Mouse (Mus musculus) lung, postnatal 0 days (tissue): ENCODE measurements around the gene Kifc3. TPM values are rescaled to one million over a fixed set of nuclear protein-coding genes. Genes with fewer than 3 reads are reported as not detected.

ENCODE experiments used
- ATAC-seq: fragments of 200-750 bp; cut with Nextera tagmentation; 2 replicates; pipeline ENCODE4 v1.8.0; 2017; ENCODE audit warnings: moderate library complexity
- DNase-seq: peaks from one replicate; pipeline ENCODE4 v3.0.0-alpha.2; 2016; ENCODE audit warnings: low spot score
- H3K27ac ChIP-seq: fragments of 300-500 bp; sonication (generic); 2 replicates; pipeline ENCODE4 v1.5.1; 2014; ENCODE audit warnings: antibody characterized with exemption, mild to moderate bottlenecking, low read length, mixed read lengths
- H3K27me3 ChIP-seq: fragments of 300-500 bp; sonication (generic); replicated peaks from 2 replicates; pipeline ENCODE4 v1.6.1; 2014; ENCODE audit warnings: low read length, mixed read lengths; ENCODE audit not compliant: insufficient read depth
- H3K36me3 ChIP-seq: fragments of 300-500 bp; sonication (generic); 2 replicates; pipeline ENCODE4 v1.6.1; 2014; ENCODE audit warnings: low read length, mixed read lengths; ENCODE audit not compliant: insufficient read depth
- H3K4me1 ChIP-seq: fragments of 300-500 bp; sonication (generic); 2 replicates; pipeline ENCODE4 v1.6.1; 2014; ENCODE audit warnings: antibody characterized with exemption, low read depth, low read length, mixed read lengths; ENCODE audit not compliant: insufficient read depth
- H3K4me2 ChIP-seq: fragments of 300-500 bp; sonication (generic); replicated peaks from 2 replicates; pipeline ENCODE4 v1.6.1; 2014; ENCODE audit warnings: low read depth, mild to moderate bottlenecking, low read length, moderate library complexity, mixed read lengths
- H3K4me3 ChIP-seq: fragments of 300-500 bp; sonication (generic); 2 replicates; pipeline ENCODE4 v1.5.1; 2014; ENCODE audit warnings: low read depth, low read length
- H3K9ac ChIP-seq: fragments of 300-500 bp; sonication (generic); replicated peaks from 2 replicates; pipeline ENCODE4 v1.6.1; 2014; ENCODE audit warnings: low read depth, mild to moderate bottlenecking
- H3K9me3 ChIP-seq: fragments of 300-500 bp; sonication (generic); 2 replicates; pipeline ENCODE4 v1.6.1; 2016; ENCODE audit warnings: low read length, mixed read lengths
- CTCF ChIP-seq: IDR thresholded peaks from 2 replicates; pipeline ENCODE4 v1.5.1; 2016; ENCODE audit warnings: antibody characterized with exemption, mild to moderate bottlenecking
- EP300 ChIP-seq: IDR thresholded peaks from 2 replicates; pipeline ENCODE4 v1.6.1; 2016; ENCODE audit warnings: antibody characterized with exemption, mild to moderate bottlenecking, control low read depth
- WGBS: fragments of 180-500 bp; shearing (Covaris S2); extraction: QIAGEN DNeasy Blood & Tissue Kit; methylation state at CpG from one replicate; pipeline ENCODE4 v1.1.7; 2014; 5-methylcytosine and 5-hydroxymethylcytosine counted together
- polyA plus RNA-seq: library from polyadenylated mRNA; unstranded; fragments of >200 nt; fragmentation: Nextera tagmentation; extraction: Ambion mirVana; gene quantifications from 2 replicates; pipeline ENCODE4 v1.2.1, GENCODE M21; 2015

Kifc3 gene
- polyA plus RNA-seq, 1 experiment from 2014 or later: 23.7 TPM

DNA sequence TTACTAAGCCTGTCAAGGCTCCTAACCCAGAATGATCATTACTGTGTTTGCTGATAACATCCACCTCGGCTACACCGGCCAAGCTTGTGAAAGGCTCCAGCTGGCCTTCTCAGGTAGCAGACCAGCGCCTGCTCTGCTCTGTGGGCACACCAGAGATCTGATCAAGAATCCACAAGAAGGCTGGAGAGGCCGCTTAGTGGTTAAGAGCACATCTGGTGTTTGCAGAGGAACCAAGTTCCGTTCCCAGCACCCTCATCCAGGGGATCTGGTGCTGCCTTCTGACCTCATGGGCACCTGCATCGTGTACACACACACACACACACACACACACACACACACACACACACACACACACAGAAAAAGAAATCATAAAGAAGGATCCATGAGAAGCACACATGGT is 46.5 kb downstream of the Kifc3 start:
- H3K9me3 ChIP-seq: no peaks in the 10 kb centered on the region
- no peak overlapping the region for H3K27ac ChIP-seq
- H3K4me1 ChIP-seq: no peaks in the 10 kb centered on the region
- 48% methylated on average over 6 of the region's 6 CpGs for WGBS
- H3K27me3 ChIP-seq: no peaks in the 10 kb centered on the region
- no peak overlapping the region for H3K9ac ChIP-seq
- no peaks in the 10 kb centered on the region for H3K36me3 ChIP-seq
- TF ChIP-seq EP300 (no peak), CTCF (no peak)
- ATAC-seq (no peak), DNase-seq (no peak)
- no peak overlapping the region for H3K4me3 ChIP-seq
- no peak overlapping the region for H3K4me2 ChIP-seq

DNA sequence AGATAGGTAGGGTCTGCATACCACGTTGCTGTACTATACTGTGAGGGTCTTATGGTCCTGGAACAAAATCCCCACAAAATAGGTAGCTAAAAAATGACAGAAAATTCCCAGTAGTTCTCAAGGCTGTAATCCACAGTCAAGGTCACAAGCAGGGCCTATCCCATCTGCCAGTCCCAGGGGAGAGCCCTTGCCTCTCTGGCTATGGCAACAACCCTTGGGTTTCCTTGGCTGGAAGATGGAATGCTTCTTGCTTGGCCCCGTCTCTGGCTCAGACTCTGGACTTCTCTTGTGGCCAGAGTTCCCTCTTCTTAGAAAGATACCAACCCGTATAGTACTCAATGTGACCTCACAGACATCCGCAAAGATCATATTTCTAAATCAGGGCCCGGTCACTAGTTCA is 47.3 kb downstream of the Kifc3 start:
- H3K4me3 ChIP-seq: no peak overlapping the region
- no peak overlapping the region for H3K27ac ChIP-seq
- no peaks in the 10 kb centered on the region for H3K36me3 ChIP-seq
- 79% methylated on average over 5 of the region's 5 CpGs for WGBS
- H3K27me3 ChIP-seq: no peaks in the 10 kb centered on the region
- H3K4me1 ChIP-seq: no peaks in the 10 kb centered on the region
- H3K9ac ChIP-seq: no peak overlapping the region
- no peaks in the 10 kb centered on the region for H3K9me3 ChIP-seq
- DNase-seq (no peak), ATAC-seq (no peak)
- TF ChIP-seq CTCF (no peak), EP300 (no peak)
- no peak overlapping the region for H3K4me2 ChIP-seq

DNA sequence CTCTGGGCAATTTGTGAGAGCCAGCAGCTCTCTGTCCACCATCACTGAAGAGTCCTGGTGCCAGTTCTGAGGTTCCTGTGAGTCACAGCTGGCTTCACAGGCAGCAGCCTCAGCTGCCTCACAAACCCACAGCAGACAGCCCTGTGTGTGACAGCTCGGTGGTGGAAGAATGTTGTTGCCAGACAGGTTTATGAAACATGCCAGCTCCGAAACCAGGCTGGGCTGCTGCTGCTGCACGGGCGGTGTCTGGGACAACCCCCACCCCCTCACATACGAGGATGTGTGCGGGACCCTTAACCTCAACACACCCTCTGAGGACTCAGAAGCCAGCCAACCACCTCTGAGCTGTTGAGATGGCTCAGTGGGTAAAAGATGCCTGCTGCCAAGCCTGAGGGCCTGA is 48.0 kb downstream of the Kifc3 start:
- TF ChIP-seq EP300: no peak
- TF ChIP-seq CTCF: no peak
- ATAC-seq: peak; percentile 53
- peak; percentile 21 for DNase-seq
- Histone ChIP-seq H3K9ac (no peak overlapping the region), H3K27me3 (no peaks in the 10 kb centered on the region), H3K4me3 (no peak overlapping the region), H3K9me3 (no peaks in the 10 kb centered on the region), H3K36me3 (no peaks in the 10 kb centered on the region), H3K27ac (no peak overlapping the region), H3K4me2 (no peak overlapping the region), H3K4me1 (no peaks in the 10 kb centered on the region)
- WGBS: 30% methylated on average over 6 of the region's 6 CpGs

DNA sequence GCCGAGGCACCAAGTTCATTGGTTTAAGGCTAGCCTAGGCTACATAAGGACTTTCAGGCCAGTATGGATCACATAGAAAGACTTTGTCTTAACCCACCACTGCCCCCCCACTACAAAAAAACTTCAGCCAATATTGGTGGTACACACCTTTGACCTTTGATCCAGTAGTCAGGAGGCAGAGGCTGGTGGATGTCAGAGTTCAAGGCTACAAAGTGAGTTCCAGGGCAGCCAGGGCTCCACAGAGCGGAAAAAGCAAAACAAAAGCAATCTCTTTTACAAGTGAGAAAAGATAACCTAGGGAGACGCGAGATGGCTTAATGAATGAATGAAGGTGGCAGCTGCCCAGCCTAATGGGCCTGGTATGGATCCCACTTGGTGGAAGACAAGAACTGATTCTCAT is 48.6 kb downstream of the Kifc3 start:
- WGBS: 83% methylated on average over 4 of the region's 4 CpGs
- no peak overlapping the region for H3K27ac ChIP-seq
- TF ChIP-seq EP300 (no peak), CTCF (no peak)

DNA sequence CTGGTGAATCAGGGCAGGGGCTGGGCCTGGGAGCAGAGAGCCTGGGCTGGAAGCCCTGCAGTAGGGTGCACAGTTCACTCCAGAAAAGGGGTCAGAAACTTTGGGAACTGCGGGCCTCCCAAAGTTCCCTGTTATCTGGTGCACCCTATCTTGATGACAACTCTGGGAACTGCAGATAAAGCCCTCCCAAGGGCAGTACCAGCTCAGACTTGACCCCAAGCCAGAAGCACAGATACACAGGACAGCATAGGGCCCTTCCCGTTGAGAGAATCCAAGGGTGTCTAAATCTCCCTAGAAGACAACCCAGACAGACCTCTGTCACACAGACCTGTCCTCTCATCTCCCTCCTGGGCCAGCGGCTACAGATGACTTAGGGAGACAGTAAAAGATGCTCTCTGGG is 52.0 kb downstream of the Kifc3 start:
- no peaks in the 10 kb centered on the region for H3K36me3 ChIP-seq
- no peak for ATAC-seq
- H3K9me3 ChIP-seq: no peaks in the 10 kb centered on the region
- no peak overlapping the region for H3K4me2 ChIP-seq
- WGBS: 80% methylated on average over 3 of the region's 3 CpGs
- H3K4me3 ChIP-seq: no peak overlapping the region
- DNase-seq: no peak
- no peak overlapping the region for H3K27ac ChIP-seq
- no peak overlapping the region for H3K9ac ChIP-seq
- TF ChIP-seq EP300 (no peak), CTCF (no peak)
- H3K4me1 ChIP-seq: no peaks in the 10 kb centered on the region
- H3K27me3 ChIP-seq: no peaks in the 10 kb centered on the region

More for the DNA sequence above, 48.6 kb downstream of the Kifc3 start:
- Histone ChIP-seq H3K4me2 (no peak overlapping the region), H3K9me3 (no peaks in the 10 kb centered on the region), H3K36me3 (no peaks in the 10 kb centered on the region), H3K27me3 (no peaks in the 10 kb centered on the region), H3K4me1 (no peaks in the 10 kb centered on the region), H3K9ac (no peak overlapping the region), H3K4me3 (no peak overlapping the region)
- DNase-seq: no peak
- ATAC-seq: no peak

DNA sequence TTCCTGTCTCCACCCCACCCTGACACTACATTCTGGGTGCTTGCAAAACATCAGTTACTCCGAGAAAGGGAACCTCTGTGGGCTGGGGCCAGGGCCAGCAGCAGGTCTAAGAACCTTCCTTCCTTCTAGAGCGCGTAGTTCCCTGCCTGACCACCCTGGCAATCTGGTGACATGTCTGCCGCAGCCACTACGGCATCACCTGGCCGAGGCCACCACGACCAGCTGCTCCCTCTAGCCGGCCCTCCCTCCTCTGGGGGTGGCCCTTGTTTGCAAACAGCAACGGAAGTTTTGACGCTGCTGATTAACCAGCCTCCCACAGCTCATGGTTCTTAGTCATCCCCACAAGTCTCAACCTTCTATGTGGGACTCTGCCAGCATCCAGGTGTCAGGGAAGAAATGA is 53.2 kb downstream of the Kifc3 start:
- no peak for ATAC-seq
- H3K4me3 ChIP-seq: no peak overlapping the region
- WGBS: 35% methylated on average over 10 of the region's 10 CpGs

DNA sequence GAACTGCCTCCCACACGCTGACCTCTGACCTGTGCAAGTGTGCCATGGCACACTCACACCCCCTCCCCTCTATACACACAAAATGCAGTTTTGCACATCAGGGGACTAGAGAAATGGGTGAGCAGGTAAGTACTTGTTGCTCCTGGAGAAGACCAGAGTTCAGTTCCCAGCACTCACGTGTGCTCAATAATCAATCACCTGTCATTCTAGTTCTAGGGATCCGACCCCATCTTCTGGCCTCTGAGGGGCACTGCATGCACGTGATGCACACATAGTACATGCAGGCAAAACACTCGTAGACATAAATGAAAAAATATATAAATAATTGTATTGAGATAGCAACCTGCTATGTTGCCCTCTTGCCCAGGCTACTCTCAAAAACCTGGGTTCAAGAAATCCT is 55.8 kb downstream of the Kifc3 start:
- WGBS: 88% methylated on average over 5 of the region's 5 CpGs

More for the DNA sequence above, 53.2 kb downstream of the Kifc3 start:
- Histone ChIP-seq H3K9me3 (no peaks in the 10 kb centered on the region), H3K4me2 (no peak overlapping the region), H3K27me3 (no peaks in the 10 kb centered on the region), H3K9ac (no peak overlapping the region), H3K27ac (no peak overlapping the region), H3K36me3 (no peaks in the 10 kb centered on the region), H3K4me1 (no peaks in the 10 kb centered on the region)
- TF ChIP-seq CTCF (no peak), EP300 (no peak)
- no peak for DNase-seq

More for the DNA sequence above, 55.8 kb downstream of the Kifc3 start:
- no peaks in the 10 kb centered on the region for H3K27me3 ChIP-seq
- no peak overlapping the region for H3K4me3 ChIP-seq
- no peak for ATAC-seq
- 0 out of 2 replicates have a peak, but pooled peaks have one; percentile 6 for TF ChIP-seq CTCF
- TF ChIP-seq EP300: no peak
- no peak for DNase-seq
- no peaks in the 10 kb centered on the region for H3K9me3 ChIP-seq
- H3K4me2 ChIP-seq: no peak overlapping the region
- no peak overlapping the region for H3K27ac ChIP-seq
- H3K9ac ChIP-seq: no peak overlapping the region
- no peaks in the 10 kb centered on the region for H3K36me3 ChIP-seq
- H3K4me1 ChIP-seq: peaks cover 11% of the 10 kb centered on the region; the same call in 1 of the 2 replicates
